Mouse (Mus musculus) embryonic facial prominence, embryonic 13.5 days (tissue): ENCODE results near the gene Nrxn1. TPM values are rescaled to one million over a fixed set of nuclear protein-coding genes. Genes with fewer than 3 reads are reported as not detected.

ENCODE experiments used
- ATAC-seq: fragments of 200-750 bp; cut with Nextera tagmentation; 2 replicates; pipeline ENCODE4 v1.8.0; 2017; ENCODE audit warnings: low read depth; ENCODE audit not compliant: insufficient number of reproducible peaks, insufficient read depth, low FRiP score, low TSS enrichment
- H3K27ac ChIP-seq: fragments of 300-500 bp; sonication (generic); 2 replicates; pipeline ENCODE4 v1.5.1; 2015; ENCODE audit warnings: moderate library complexity, mild to moderate bottlenecking, inconsistent platforms
- H3K27me3 ChIP-seq: fragments of 300-500 bp; sonication (generic); 2 replicates; pipeline ENCODE4 v1.6.1; 2015; ENCODE audit warnings: mild to moderate bottlenecking, inconsistent platforms
- H3K36me3 ChIP-seq: fragments of 300-500 bp; sonication (generic); 2 replicates; pipeline ENCODE4 v1.6.1; 2015; ENCODE audit warnings: mild to moderate bottlenecking, inconsistent platforms
- H3K4me1 ChIP-seq: fragments of 300-500 bp; sonication (generic); 2 replicates; pipeline ENCODE4 v1.6.1; 2015; ENCODE audit warnings: inconsistent platforms
- H3K4me2 ChIP-seq: fragments of 300-500 bp; sonication (generic); 2 replicates; pipeline ENCODE4 v1.6.1; 2015; ENCODE audit warnings: moderate library complexity, mild to moderate bottlenecking, inconsistent platforms
- H3K4me3 ChIP-seq: fragments of 300-500 bp; sonication (generic); 2 replicates; pipeline ENCODE4 v1.5.1; 2015; ENCODE audit warnings: mild to moderate bottlenecking, inconsistent platforms
- H3K9ac ChIP-seq: fragments of 300-500 bp; sonication (generic); 2 replicates; pipeline ENCODE4 v1.6.1; 2015; ENCODE audit warnings: mild to moderate bottlenecking, inconsistent platforms
- H3K9me3 ChIP-seq: fragments of 300-500 bp; sonication (generic); 2 replicates; pipeline ENCODE4 v1.6.1; 2016; ENCODE audit warnings: inconsistent platforms
- WGBS: fragments of 180-500 bp; shearing (Covaris S2); methylation state at CpG from one replicate; pipeline ENCODE4 v1.1.7; 2015; ENCODE audit warnings: mixed read lengths; 5-methylcytosine and 5-hydroxymethylcytosine counted together
- polyA plus RNA-seq: library from polyadenylated mRNA; unstranded; fragments of >200 nt; fragmentation: Nextera tagmentation; extraction: Ambion mirVana; gene quantifications from 2 replicates; pipeline ENCODE4 v1.2.1, GENCODE M21; 2015

The Nrxn1 gene
- polyA plus RNA-seq, 1 experiment from 2014 or later: 10.3 TPM

DNA sequence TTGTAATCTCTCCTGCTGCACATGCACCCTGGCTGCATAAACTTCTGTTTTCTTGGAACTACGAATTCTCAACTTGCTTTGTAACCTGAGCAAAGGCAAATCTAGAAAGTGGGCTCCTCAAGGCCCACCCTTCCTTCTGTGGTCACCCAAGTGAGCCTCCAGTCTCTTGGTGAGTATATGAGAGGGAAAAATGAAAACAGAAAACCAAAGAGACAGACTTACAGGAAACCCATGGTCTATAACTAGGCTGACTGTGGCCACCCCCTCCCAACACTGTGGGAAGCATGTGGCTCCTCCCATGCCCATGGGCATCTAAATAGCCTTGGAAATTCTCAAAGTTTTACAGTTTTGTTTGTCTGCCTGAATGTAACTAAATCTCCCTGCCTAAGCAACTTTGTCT is 390.2 kb downstream of the Nrxn1 start:
- H3K4me1 ChIP-seq: no peaks in the 10 kb centered on the region
- H3K4me3 ChIP-seq: no peak overlapping the region
- no peak overlapping the region for H3K9ac ChIP-seq
- 65% methylated on average over 1 of the region's 1 CpGs for WGBS
- no peak overlapping the region; the same call in 1 of the 2 replicates for H3K27ac ChIP-seq
- no peaks in the 10 kb centered on the region for H3K36me3 ChIP-seq
- no peaks in the 10 kb centered on the region for H3K27me3 ChIP-seq
- no peak for ATAC-seq
- H3K4me2 ChIP-seq: no peak overlapping the region
- no peaks in the 10 kb centered on the region for H3K9me3 ChIP-seq

- no peak overlapping the region for H3K4me3 ChIP-seq
- no peak overlapping the region for H3K9ac ChIP-seq
- no peaks in the 10 kb centered on the region for H3K9me3 ChIP-seq
- no peaks in the 10 kb centered on the region for H3K36me3 ChIP-seq
- ATAC-seq: peak; percentile 56; the same call in 1 of the 2 replicates
- H3K27me3 ChIP-seq: no peaks in the 10 kb centered on the region
- H3K4me1 ChIP-seq: peaks cover 11% of the 10 kb centered on the region
- no peak overlapping the region for H3K4me2 ChIP-seq
- H3K27ac ChIP-seq: no peak overlapping the region
- WGBS: 7% methylated on average over 6 of the region's 6 CpGs
Measured at GRCm38 (mm10) chr17:90696071-90696800, 396.6 kb downstream of the Nrxn1 start.

- no peaks in the 10 kb centered on the region for H3K36me3 ChIP-seq
- H3K27me3 ChIP-seq: no peaks in the 10 kb centered on the region
- no peak overlapping the region for H3K9ac ChIP-seq
- H3K27ac ChIP-seq: no peak overlapping the region
- H3K4me1 ChIP-seq: peaks cover 11% of the 10 kb centered on the region
- 84% methylated on average over 5 of the region's 5 CpGs for WGBS
- H3K9me3 ChIP-seq: no peaks in the 10 kb centered on the region
- no peak overlapping the region for H3K4me3 ChIP-seq
- ATAC-seq: no peak
- no peak overlapping the region for H3K4me2 ChIP-seq
Measured at GRCm38 (mm10) chr17:90695086-90695584, 397.7 kb downstream of the Nrxn1 start.

- Histone ChIP-seq H3K9me3 (no peaks in the 10 kb centered on the region), H3K4me2 (no peak overlapping the region), H3K36me3 (no peaks in the 10 kb centered on the region), H3K4me1 (no peaks in the 10 kb centered on the region), H3K9ac (no peak overlapping the region), H3K27me3 (no peaks in the 10 kb centered on the region), H3K27ac (no peak overlapping the region), H3K4me3 (no peak overlapping the region)
- no peak for ATAC-seq
Measured at GRCm38 (mm10) chr17:90684172-90684571, 408.7 kb downstream of the Nrxn1 start.

- Histone ChIP-seq H3K9ac (no peak overlapping the region), H3K9me3 (no peaks in the 10 kb centered on the region), H3K4me3 (no peak overlapping the region), H3K4me1 (no peaks in the 10 kb centered on the region), H3K27ac (no peak overlapping the region), H3K4me2 (no peak overlapping the region), H3K27me3 (no peaks in the 10 kb centered on the region), H3K36me3 (no peaks in the 10 kb centered on the region)
- ATAC-seq: no peak
- WGBS: 78% methylated on average over 1 of the region's 1 CpGs
Measured at GRCm38 (mm10) chr17:90681019-90681418, 411.9 kb downstream of the Nrxn1 start.

DNA sequence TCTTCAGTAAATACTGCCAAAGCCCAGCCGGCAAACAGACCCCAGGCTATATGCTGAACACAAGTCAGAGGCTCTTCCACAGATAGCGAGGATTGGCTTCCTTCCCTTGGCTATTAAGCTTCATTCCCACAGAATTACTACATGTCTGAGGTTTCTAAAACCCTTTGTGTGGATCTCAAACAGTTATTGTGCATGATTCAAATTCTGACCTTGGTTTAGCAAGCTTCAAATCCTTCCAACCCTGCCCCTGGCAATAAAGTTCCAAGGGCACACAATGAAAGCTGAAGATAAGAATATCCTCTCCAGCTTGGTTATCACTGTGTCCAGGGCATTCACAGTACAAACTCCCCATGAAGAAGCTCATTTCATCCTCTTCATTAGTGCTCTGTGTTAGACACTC is 416.2 kb downstream of the Nrxn1 start:
- H3K4me1 ChIP-seq: no peaks in the 10 kb centered on the region

DNA sequence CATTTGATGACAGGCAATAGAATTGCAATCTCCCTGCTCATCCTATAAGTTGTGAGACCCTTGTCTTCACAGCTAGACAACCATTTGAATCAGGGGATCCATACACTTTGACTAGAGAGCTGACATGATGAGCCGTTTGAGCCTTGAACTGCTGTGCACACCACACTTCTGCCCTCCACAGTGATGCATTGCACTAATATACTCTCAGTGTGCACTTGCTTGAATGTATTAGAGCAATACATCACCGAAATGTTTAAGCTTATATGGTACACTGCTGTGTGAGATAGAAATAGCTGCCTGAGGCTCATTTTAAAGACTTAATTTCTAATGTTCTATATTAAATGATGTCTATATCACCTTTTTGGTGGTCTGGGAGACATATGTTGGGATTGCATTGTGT is 430.6 kb downstream of the Nrxn1 start:
- Histone ChIP-seq H3K9me3 (no peaks in the 10 kb centered on the region), H3K9ac (no peak overlapping the region), H3K4me1 (no peaks in the 10 kb centered on the region), H3K4me2 (no peak overlapping the region), H3K4me3 (no peak overlapping the region), H3K36me3 (no peaks in the 10 kb centered on the region), H3K27ac (no peak overlapping the region), H3K27me3 (no peaks in the 10 kb centered on the region)
- no peak for ATAC-seq
- WGBS: 93% methylated on average over 2 of the region's 2 CpGs

More for the DNA sequence above, 416.2 kb downstream of the Nrxn1 start:
- Histone ChIP-seq H3K4me3 (no peak overlapping the region), H3K27me3 (no peaks in the 10 kb centered on the region), H3K9me3 (no peaks in the 10 kb centered on the region), H3K9ac (no peak overlapping the region), H3K36me3 (no peaks in the 10 kb centered on the region), H3K4me2 (no peak overlapping the region), H3K27ac (no peak overlapping the region)
- ATAC-seq: no peak
- 27% methylated on average over 2 of the region's 2 CpGs for WGBS

- Histone ChIP-seq H3K27me3 (no peaks in the 10 kb centered on the region), H3K27ac (no peak overlapping the region), H3K4me1 (no peaks in the 10 kb centered on the region), H3K36me3 (no peaks in the 10 kb centered on the region), H3K4me2 (no peak overlapping the region), H3K4me3 (no peak overlapping the region), H3K9me3 (no peaks in the 10 kb centered on the region), H3K9ac (no peak overlapping the region)
- WGBS: 78% methylated on average over 1 of the region's 1 CpGs
- no peak for ATAC-seq
Measured at GRCm38 (mm10) chr17:90654506-90654905, 438.4 kb downstream of the Nrxn1 start.

DNA sequence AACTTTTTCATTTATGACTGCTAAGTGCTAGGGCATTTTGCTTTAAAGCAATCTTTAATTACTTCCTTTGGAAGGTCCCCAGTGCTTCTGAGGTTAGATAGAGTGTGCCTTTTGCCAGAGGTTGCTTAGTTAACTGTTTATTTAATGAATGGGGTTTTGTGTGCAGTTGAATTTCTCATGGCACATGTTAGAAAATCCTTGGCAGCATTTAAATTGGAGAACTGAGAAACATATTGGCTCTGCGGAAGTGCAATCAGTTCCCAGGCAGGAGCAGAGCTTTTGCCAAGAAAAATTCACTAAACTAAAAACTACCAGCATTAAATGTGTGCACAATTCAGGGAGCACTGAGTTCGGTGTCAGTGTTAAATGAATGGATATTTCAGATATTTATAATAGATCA is 439.5 kb downstream of the Nrxn1 start:
- Histone ChIP-seq H3K4me1 (no peaks in the 10 kb centered on the region), H3K4me3 (no peak overlapping the region), H3K27me3 (no peaks in the 10 kb centered on the region), H3K9ac (no peak overlapping the region), H3K4me2 (no peak overlapping the region), H3K27ac (no peak overlapping the region), H3K9me3 (no peaks in the 10 kb centered on the region), H3K36me3 (no peaks in the 10 kb centered on the region)
- ATAC-seq: no peak
- 55% methylated on average over 2 of the region's 2 CpGs for WGBS

DNA sequence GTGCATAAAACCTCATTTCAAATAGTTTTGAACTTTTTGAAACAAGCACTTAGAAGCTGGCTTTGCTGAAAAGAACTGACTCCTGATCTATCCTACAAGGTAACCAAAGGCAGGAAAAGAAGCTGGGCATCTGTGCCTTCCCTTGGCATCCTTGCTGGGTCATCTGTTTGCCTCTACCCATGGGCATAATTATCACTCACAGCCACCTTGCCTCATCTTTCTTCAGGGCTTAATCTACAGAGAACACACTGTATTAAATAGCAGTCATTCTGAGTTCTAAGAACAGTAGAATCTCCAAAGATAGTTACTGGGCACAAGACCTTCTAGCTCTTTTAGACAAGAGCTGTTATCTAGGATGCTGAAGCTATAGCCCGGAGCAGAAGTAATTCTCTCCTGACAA is 442.6 kb downstream of the Nrxn1 start:
- no peak overlapping the region for H3K27ac ChIP-seq
- 84% methylated on average over 1 of the region's 1 CpGs for WGBS

DNA sequence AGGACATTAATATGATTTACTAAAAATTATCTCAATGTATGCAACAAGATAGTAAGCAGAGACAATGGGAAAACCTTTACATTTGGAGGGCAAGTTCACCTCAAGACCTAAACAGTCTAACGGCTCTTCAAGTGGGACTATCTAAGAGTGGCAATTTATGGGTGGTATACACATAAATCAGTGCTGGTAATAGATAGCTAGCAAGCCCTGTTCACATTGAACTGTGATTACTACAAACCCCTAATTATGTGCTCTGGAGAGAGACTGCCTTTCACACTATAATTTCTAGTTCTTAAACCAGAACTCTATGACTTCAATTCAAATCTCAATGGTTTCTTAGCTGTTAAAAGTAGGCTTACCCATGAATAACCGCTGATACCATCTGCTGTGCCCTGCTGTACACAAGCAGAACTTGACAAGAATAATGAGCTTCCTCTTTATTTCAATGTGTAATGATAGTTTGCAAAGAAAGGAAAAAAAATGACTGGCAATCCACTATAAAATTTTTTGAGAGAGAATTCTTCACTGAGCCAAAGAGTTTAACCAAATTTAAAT is 453.8 kb downstream of the Nrxn1 start:
- no peaks in the 10 kb centered on the region for H3K36me3 ChIP-seq
- no peaks in the 10 kb centered on the region for H3K27me3 ChIP-seq
- no peak for ATAC-seq
- H3K4me1 ChIP-seq: no peaks in the 10 kb centered on the region
- 66% methylated on average over 2 of the region's 2 CpGs for WGBS
- H3K4me3 ChIP-seq: no peak overlapping the region
- H3K27ac ChIP-seq: no peak overlapping the region
- H3K9ac ChIP-seq: no peak overlapping the region
- H3K9me3 ChIP-seq: no peaks in the 10 kb centered on the region
- no peak overlapping the region for H3K4me2 ChIP-seq

More for the DNA sequence above, 442.6 kb downstream of the Nrxn1 start:
- ATAC-seq: no peak
- H3K4me2 ChIP-seq: no peak overlapping the region
- no peak overlapping the region for H3K4me3 ChIP-seq
- no peaks in the 10 kb centered on the region for H3K27me3 ChIP-seq
- no peaks in the 10 kb centered on the region for H3K9me3 ChIP-seq
- no peaks in the 10 kb centered on the region for H3K36me3 ChIP-seq
- no peaks in the 10 kb centered on the region for H3K4me1 ChIP-seq
- H3K9ac ChIP-seq: no peak overlapping the region

DNA sequence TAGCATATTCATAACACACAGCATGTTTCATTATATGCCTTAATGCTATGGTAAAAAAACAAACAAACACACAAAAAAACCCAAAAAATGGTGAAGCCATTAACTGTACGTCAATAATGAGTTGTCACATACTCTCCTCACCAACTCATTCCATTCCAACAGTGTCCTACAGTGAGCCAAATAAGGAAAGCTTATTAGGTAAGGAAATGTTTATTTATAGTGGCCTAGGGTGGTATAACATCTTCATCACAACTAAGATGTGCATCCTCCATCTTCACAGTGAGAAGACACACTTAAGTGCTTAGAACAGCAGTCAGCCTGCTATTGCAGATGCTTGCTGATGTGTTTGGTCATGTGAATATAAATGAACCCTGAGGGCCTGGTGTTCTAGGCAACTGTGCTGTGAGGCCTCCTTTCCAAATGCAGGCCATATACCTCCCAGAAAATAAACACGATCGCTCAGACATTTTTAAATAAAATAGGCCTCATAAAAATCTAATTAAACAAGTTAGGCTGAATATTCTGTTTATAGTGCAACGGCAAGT is 454.6 kb downstream of the Nrxn1 start:
- no peak overlapping the region for H3K4me2 ChIP-seq
- H3K27me3 ChIP-seq: no peaks in the 10 kb centered on the region
- no peak overlapping the region for H3K27ac ChIP-seq
- H3K4me1 ChIP-seq: no peaks in the 10 kb centered on the region
- 86% methylated on average over 4 of the region's 4 CpGs for WGBS
- H3K9me3 ChIP-seq: no peaks in the 10 kb centered on the region
- ATAC-seq: no peak
- no peak overlapping the region for H3K4me3 ChIP-seq
- H3K36me3 ChIP-seq: no peaks in the 10 kb centered on the region
- no peak overlapping the region for H3K9ac ChIP-seq
